In genomic region chr13:13590048-13591011, GRCm38 (mm10) we compare ENCODE assay signal across 8 mouse cellular contexts. TPM values are rescaled to one million over a fixed set of nuclear protein-coding genes. Genes with fewer than 3 reads are reported as not detected.
DNase-seq lines count a peak whose midpoint lies in the region; ATAC-seq and TF ChIP-seq lines count a peak whose summit lies in the region.

Gene Lyst, plus strand, starts transcription at chr13:13590397.

- H3K9ac ChIP-seq in hindbrain, embryonic 15.5 days = peak within 1 kb of the TSS; percentile 82

- peak; percentile 66 for TF ChIP-seq CTCF in Patski (IDR thresholded peaks at IDR 0.05)

- peak within 1 kb of the TSS; percentile 89 for H3K27ac ChIP-seq in hindbrain, embryonic 15.5 days (replicated peaks)

- CTCF ChIA-PET in Patski (lab: Charles Lee) = interaction anchor here (0.6 to 2.3 kb wide), 7 partner anchors 9 to 73 kb away, joined by 3 to 11 read pairs (median 6); no protein-coding TSS in a partner anchor

- H3K36me3 ChIP-seq in hindbrain, embryonic 15.5 days = no peaks in the 10 kb centered on the region

- DNase-seq in Patski (ENCODE audit: low read depth, low spot score) = peak; percentile 70
- peak; percentile 100 for DNase-seq in cerebellum, postnatal 14 days
- peak; percentile 90 to 96 for DNase-seq in frontal cortex, postnatal 25 days (ENCODE audit: low spot score in 2 of 2)
- DNase-seq in left cerebral cortex, adult 11 months (ENCODE audit: low spot score) = peak; percentile 96
- DNase-seq in lung, postnatal 4 days = peak; percentile 99
- peak; percentile 97 for DNase-seq in retina, postnatal 7 days (ENCODE audit: low read depth, low spot score)
- peak; percentile 98 for DNase-seq in urinary bladder, adult 2 months (ENCODE audit: low spot score)

- ATAC-seq in Patski = peak; percentile 98
- ATAC-seq in hindbrain, embryonic 15.5 days (ENCODE audit: low FRiP score, low read depth) = peak; percentile 99

- peaks cover 17% of the 10 kb centered on the region for H3K4me1 ChIP-seq in hindbrain, embryonic 15.5 days (replicated peaks)

- POLR2A ChIA-PET in Patski (lab: Charles Lee) = interaction anchor here (1.0 to 1.5 kb wide), 4 partner anchors 14 to 74 kb away, joined by 3 to 4 read pairs (median 4); no protein-coding TSS in a partner anchor

- in situ Hi-C loops in Patski (cut with MboI; ENCODE audit: low pct_unique_long_range_greater_than_20kb) = no loop called here

- H3K27me3 ChIP-seq in Patski = no peaks in the 10 kb centered on the region
- no peaks in the 10 kb centered on the region for H3K27me3 ChIP-seq in hindbrain, embryonic 15.5 days

- H3K4me3 ChIP-seq in hindbrain, embryonic 15.5 days = peak within 1 kb of the TSS; percentile 95

- H3K4me2 ChIP-seq in hindbrain, embryonic 15.5 days = peak within 1 kb of the TSS; percentile 68

- no peaks in the 10 kb centered on the region for H3K9me3 ChIP-seq in hindbrain, embryonic 15.5 days

- WGBS in hindbrain, embryonic 15.5 days = under 1% methylated on average over 69 of the region's 88 CpGs

RNA-seq across cellular contexts. Expression of gene Lyst, which starts in this region (rescaled TPM):
- polyA plus RNA-seq in Patski (2021) = 28.2 TPM
- 4.7 and 5.0 TPM in 2 replicates for polyA plus RNA-seq in hindbrain, embryonic 15.5 days (2015; fragmentation: Nextera tagmentation; extraction: Ambion mirVana)
- polyA plus RNA-seq in urinary bladder, adult 2 months (2012; rRNA removed) = 5.1 and 18.2 TPM in 2 replicates

Comparison
In these comparisons a context has a peak if more than half of its experiments do, and no peak if none do; other contexts are left out.
1. Peak in every context shown above with its lines: DNase-seq, ATAC-seq, H3K4me3 ChIP-seq and H3K27ac ChIP-seq.